Mouse (Mus musculus): Measurements from ENCODE around the gene Nt5c3b. TPM values are rescaled to one million over a fixed set of nuclear protein-coding genes. Genes with fewer than 3 reads are reported as not detected.

Nt5c3b gene
- total RNA-seq, 2 experiments from 2014 or later, result 53.8 to 58.2 TPM

DNA sequence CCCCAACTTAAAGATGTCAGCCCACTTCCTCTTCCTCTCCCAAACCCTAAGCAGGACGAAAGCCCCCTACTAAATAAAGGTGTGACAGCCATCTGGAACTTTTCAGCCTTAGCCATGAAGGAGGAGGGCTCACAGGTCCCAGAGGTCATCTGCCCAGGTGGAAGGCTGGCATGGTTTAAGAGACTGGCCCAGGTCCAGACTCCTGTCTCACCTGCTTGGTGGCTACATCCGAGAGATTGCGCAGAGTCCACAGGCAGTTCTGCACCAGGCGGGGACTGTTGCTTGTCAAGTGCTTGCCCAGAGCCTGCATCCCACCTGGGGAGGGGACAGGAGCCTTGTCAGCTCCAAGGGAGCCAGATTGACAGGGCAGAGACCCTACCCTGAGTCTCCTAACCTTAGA lies 62.3 kb downstream of the Nt5c3b start:
- DNase-seq, result no peak

- no peak for DNase-seq
Measured at GRCm38 (mm10) chr11:100378446-100378845, 63.2 kb downstream of the Nt5c3b start.

DNA sequence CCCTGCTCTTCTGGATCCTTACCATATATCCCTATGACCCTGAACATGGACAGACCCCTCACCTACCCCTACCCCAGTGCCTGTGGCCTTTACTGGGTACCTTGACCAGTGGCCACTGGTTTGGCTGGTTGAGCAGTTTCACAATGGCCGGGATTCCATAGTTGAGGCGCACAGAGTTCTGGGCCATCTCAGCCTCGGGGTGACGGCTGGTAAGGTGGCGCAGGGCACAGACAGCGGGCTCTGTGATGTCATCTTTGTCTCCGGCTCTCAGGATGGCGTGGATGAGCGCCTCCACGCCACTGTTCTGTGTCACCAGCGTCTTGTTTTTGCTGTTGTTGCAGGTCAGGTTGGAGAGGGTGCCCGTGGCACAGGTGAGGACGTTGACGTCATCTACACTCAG lies 63.6 kb downstream of the Nt5c3b start:
- DNase-seq, result no peak

GRCm38 (mm10) chr11:100376746-100377389 lies 64.7 kb downstream of the Nt5c3b start:
- no peak for DNase-seq

DNA sequence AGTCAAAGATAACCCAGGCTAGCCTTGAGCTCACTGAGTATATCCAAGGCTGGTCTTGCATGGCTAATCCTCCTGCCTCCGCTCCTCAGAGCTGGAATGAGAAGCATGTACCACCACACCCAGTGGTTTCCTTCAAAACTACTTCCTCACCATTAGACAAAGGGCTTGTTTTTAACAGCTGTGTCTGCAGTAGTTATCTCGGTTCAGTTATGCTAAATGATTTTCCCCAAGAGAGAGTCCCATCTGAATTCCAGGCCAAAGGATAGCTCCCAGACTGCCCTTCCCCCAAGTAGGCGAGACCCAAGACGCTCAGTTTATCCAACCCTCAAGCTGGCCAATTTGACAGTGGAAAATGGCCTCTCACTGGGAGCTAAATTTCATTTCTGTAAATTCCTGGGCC lies 65.6 kb downstream of the Nt5c3b start:
- no peak for DNase-seq

DNA sequence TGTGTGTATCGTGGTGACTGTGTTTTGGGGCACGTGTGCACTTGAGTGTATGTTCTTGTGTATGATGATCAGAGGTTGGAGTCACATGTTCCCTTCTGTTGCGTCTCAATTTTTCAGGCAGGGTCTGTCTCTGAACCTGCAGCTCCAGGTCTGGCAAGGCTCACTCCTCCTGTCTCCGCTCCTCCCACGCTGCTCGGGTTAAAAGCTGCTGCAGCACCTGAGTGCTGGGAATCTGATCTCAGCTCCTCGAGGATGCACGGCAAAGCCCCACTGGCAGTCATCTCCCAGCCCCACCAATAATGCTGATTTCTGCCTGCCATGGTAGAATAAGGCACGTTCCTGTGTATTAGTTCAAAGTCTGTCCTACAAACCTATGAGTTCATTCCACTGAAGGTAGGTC lies 66.5 kb downstream of the Nt5c3b start:
- no peak for DNase-seq

Small RNAs within 50 kb of the gene (microRNA-seq; reads per million reads assigned to microRNA genes)
- gene Gm27374, result not detected
- gene Mir7116, result not detected

Other genes with a start within 250 kb of the Nt5c3b start
- gene Krt9, start 248.6 kb downstream of the Nt5c3b start, total RNA-seq (2021), result not detected
- under 1 TPM; 0.23 to 0.36 TPM for gene Krt14, start 234.3 kb downstream of the Nt5c3b start, total RNA-seq (2021)
- not detected for gene Krt16, start 192.9 kb downstream of the Nt5c3b start, total RNA-seq (2021)
- not detected for gene Krt17, start 180.8 kb downstream of the Nt5c3b start, total RNA-seq (2021)
- gene Krt42, start 171.9 kb downstream of the Nt5c3b start, total RNA-seq (2021), result not detected
- gene Eif1, start 121.9 kb downstream of the Nt5c3b start, total RNA-seq (2021), result 1,000 to 10,000 TPM; 1,327 to 1,427 TPM
- not detected for gene Gast, start 107.4 kb downstream of the Nt5c3b start, total RNA-seq (2021)
- 10 to 100 TPM; 36.0 to 43.8 TPM for gene Hap1, start 85.7 kb downstream of the Nt5c3b start, total RNA-seq (2021)
- gene Jup, start 44.0 kb downstream of the Nt5c3b start, total RNA-seq (2021), result 10 to 100 TPM; 73.9 to 87.1 TPM
- 10 to 100 TPM; 26.3 to 40.5 TPM for gene P3h4, start 27.0 kb downstream of the Nt5c3b start, total RNA-seq (2021)
- 10 to 100 TPM; 23.7 to 27.2 TPM for gene Fkbp10, start 26.1 kb downstream of the Nt5c3b start, total RNA-seq (2021)
- 1 to 10 TPM in 1 of 2 experiments, under 1 TPM in 1; 0.63 to 1.2 TPM for gene Klhl10, start 109 bp upstream of the Nt5c3b start, total RNA-seq (2021)
- 10 to 100 TPM; 56.2 to 58.2 TPM for gene Klhl11, start 30.9 kb upstream of the Nt5c3b start, total RNA-seq (2021)
- 1,000 to 10,000 TPM; 1,688 to 2,194 TPM for gene Acly, start 86.2 kb upstream of the Nt5c3b start, total RNA-seq (2021)
- gene Ttc25, start 103.8 kb upstream of the Nt5c3b start, total RNA-seq (2021), result 1 to 10 TPM; 5.6 to 7.7 TPM
- gene Cnp, start 133.1 kb upstream of the Nt5c3b start, total RNA-seq (2021), result 10 to 100 TPM; 46.5 to 60.7 TPM
- 10 to 100 TPM; 32.9 to 43.6 TPM for gene Nkiras2, start 177.4 kb upstream of the Nt5c3b start, total RNA-seq (2021)
- gene Dnajc7, start 178.4 kb upstream of the Nt5c3b start, total RNA-seq (2021), result 100 to 1,000 TPM; 207 to 222 TPM